Mouse (Mus musculus) thymus, adult 2 months (tissue): ENCODE results near the gene Nploc4. TPM values are rescaled to one million over a fixed set of nuclear protein-coding genes. Genes with fewer than 3 reads are reported as not detected.
"Not testable (repeated sequence)": the region's sequence is repeated elsewhere in the genome, so short reads cannot be mapped to it uniquely, and the experiment has no call there.

ENCODE experiments used
- DNase-seq: peaks from one replicate; pipeline ENCODE4 v3.0.0; 2021
- H3K27ac ChIP-seq: fragments of 200-500 bp; 2 replicates; pipeline ENCODE4 v1.5.1; 2012; ENCODE audit warnings: low read length, control low read depth; ENCODE audit not compliant: control insufficient read depth, insufficient read depth
- H3K27me3 ChIP-seq: fragments of 200-500 bp; 2 replicates; pipeline ENCODE4 v1.6.1; 2012; ENCODE audit warnings: mild to moderate bottlenecking, low read length, moderate library complexity, mixed read lengths; ENCODE audit not compliant: control insufficient read depth, insufficient read depth
- H3K36me3 ChIP-seq: fragments of 200-500 bp; 2 replicates; pipeline ENCODE4 v1.6.1; 2012; ENCODE audit warnings: mild to moderate bottlenecking, low read length, moderate library complexity; ENCODE audit not compliant: control insufficient read depth, insufficient read depth
- H3K4me1 ChIP-seq: fragments of 200-500 bp; replicated peaks from 2 replicates; pipeline ENCODE4 v1.6.1; 2012; ENCODE audit warnings: low read length; ENCODE audit not compliant: control insufficient read depth, insufficient read depth
- H3K4me3 ChIP-seq: fragments of 200-500 bp; 2 replicates; pipeline ENCODE4 v1.5.1; 2012; ENCODE audit warnings: mild to moderate bottlenecking, low read length, control low read depth, moderate library complexity; ENCODE audit not compliant: control insufficient read depth, insufficient read depth
- CTCF ChIP-seq: fragments of 200-500 bp; IDR thresholded peaks from 2 replicates; pipeline ENCODE4 v1.5.1; 2012; ENCODE audit warnings: mild to moderate bottlenecking, control low read depth, low read length, moderate library complexity, borderline replicate concordance; ENCODE audit not compliant: control insufficient read depth, poor library complexity, insufficient read depth; ENCODE audit errors: extremely low read depth
- POLR2A ChIP-seq: fragments of 200-500 bp; IDR thresholded peaks from 2 replicates; pipeline ENCODE4 v1.6.1; 2012; ENCODE audit warnings: mild to moderate bottlenecking, low read length, control low read depth, moderate library complexity; ENCODE audit not compliant: control insufficient read depth, poor library complexity, insufficient read depth; ENCODE audit errors: extremely low read depth
- WGBS: fragments of 180-500 bp; shearing (Covaris S2); methylation state at CpG from one replicate; pipeline ENCODE4 v1.1.7; 2018; 5-methylcytosine and 5-hydroxymethylcytosine counted together
- polyA plus RNA-seq: library from polyadenylated mRNA; depleted of rRNA; stranded (reverse); fragments of >200 nt; gene quantifications from 2 replicates; pipeline ENCODE4 v1.2.3, GENCODE M21; 2012

Gene Nploc4
- polyA plus RNA-seq, 1 experiment = 71.4 TPM

DNA sequence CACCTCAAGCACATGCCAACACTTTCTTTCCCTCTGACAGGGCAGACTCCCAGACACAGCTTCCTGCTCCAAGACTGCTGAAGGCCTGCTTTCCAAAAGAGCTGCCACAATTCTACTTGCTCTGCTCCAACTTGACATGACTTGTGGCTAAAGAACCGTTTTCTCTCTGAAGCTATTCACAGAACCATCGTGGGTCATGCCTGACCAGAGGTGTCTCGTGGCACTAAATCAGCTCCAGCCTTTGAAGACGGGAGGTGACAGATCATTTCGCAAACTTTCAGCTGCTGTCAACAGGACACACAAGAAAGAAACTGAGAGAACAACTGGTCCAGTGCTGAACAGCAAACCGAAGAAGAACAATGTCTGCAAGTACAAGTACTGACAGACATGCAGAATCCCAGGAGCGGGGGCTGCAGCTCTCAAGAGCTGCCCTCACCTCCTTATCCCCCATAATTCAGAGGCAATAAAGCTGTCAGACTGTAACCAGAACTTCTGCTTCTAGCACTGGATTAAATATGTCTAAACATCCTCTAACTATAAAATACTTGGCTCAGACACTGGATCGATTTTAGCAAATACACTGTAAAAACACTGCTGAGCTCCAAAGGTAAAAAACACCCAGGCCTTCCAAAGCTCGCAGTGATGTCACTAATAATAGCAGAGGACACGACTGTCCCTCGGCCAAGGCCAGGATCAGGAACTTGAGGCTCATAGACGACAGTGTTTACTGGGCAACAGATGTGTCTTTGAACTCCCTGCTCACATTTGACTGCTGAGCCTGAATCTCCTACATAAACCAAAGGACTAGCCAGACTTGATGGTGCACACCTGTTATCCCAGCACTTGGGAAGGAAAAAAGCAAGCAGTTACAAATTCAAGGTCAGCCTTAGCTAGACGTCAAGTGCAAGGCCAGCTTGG is 14.6 kb downstream of the Nploc4 start:
- WGBS = 75% methylated on average over 13 of the region's 13 CpGs
- no peaks in the 10 kb centered on the region for H3K4me1 ChIP-seq
- DNase-seq = no peak
- H3K27ac ChIP-seq = no peak overlapping the region
- H3K36me3 ChIP-seq = peaks cover 72% of the 10 kb centered on the region
- no peaks in the 10 kb centered on the region for H3K27me3 ChIP-seq
- H3K4me3 ChIP-seq = no peak overlapping the region
- no peak for TF ChIP-seq POLR2A
- TF ChIP-seq CTCF = no peak

GRCm38 (mm10) chr11:120418592-120418991 is 18.9 kb downstream of the Nploc4 start:
- Histone ChIP-seq H3K36me3 (peaks cover 71% of the 10 kb centered on the region), H3K27ac (no peak overlapping the region), H3K4me1 (no peaks in the 10 kb centered on the region), H3K27me3 (no peaks in the 10 kb centered on the region), H3K4me3 (no peak overlapping the region)
- WGBS = 83% methylated on average over 1 of the region's 1 CpGs
- TF ChIP-seq CTCF (no peak), POLR2A (no peak)
- no peak for DNase-seq

DNA sequence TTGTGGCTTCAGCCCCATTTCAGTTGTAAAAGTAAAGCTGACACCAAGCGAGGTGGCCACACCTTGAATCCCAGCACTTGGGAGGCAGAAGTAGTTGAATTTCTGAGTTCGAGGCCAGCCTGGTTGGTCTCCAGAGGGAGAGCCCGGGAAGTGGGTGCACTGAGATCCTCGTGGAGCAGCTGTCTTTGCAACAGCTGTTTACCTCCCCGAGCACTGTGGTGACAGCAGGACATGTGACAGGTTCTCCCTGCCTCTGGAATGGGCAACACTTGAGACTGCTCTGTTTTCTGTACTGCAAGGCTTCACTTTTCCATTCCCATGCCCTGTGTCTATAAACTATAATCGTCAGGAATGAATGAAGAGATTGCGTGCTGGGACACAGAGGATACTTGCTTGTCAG is 19.7 kb downstream of the Nploc4 start:
- TF ChIP-seq CTCF (no peak), POLR2A (no peak)
- WGBS = 94% methylated on average over 7 of the region's 7 CpGs
- Histone ChIP-seq H3K4me3 (no peak overlapping the region), H3K36me3 (peaks cover 75% of the 10 kb centered on the region), H3K4me1 (no peaks in the 10 kb centered on the region), H3K27ac (no peak overlapping the region), H3K27me3 (no peaks in the 10 kb centered on the region)
- no peak for DNase-seq

DNA sequence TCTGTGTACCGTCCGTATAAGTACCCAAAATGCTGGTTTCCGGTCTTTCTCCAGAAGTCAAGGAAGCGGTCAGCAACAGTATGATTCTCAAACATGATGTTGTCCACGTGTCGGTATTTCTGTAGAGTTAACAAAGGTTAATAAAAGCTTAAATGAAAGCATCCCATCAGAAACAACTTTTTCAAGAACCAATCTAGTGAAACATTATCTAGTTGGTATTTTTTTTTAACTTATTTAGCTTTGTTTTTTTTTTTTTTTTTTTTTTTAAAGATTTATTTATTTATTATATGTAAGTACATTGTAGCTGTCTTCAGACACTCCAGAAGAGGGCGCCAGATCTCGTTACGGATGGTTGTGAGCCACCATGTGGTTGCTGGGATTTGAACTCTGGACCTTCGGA is 23.9 kb downstream of the Nploc4 start:
- peaks cover 81% of the 10 kb centered on the region for H3K36me3 ChIP-seq
- 99% methylated on average over 7 of the region's 10 CpGs for WGBS
- DNase-seq = not testable (repeated sequence)

GRCm38 (mm10) chr11:120406445-120406844 is 31.1 kb downstream of the Nploc4 start:
- Histone ChIP-seq H3K36me3 (peaks cover 70% of the 10 kb centered on the region), H3K4me1 (no peaks in the 10 kb centered on the region), H3K4me3 (no peak overlapping the region), H3K27ac (no peak overlapping the region), H3K27me3 (no peaks in the 10 kb centered on the region)
- TF ChIP-seq POLR2A (no peak), CTCF (no peak)
- DNase-seq = no peak
- WGBS = 82% methylated on average over 1 of the region's 1 CpGs

More for the DNA sequence above, 23.9 kb downstream of the Nploc4 start:
- H3K4me1 ChIP-seq, H3K27me3 ChIP-seq, H3K27ac ChIP-seq, H3K4me3 ChIP-seq: not testable (repeated sequence)

DNA sequence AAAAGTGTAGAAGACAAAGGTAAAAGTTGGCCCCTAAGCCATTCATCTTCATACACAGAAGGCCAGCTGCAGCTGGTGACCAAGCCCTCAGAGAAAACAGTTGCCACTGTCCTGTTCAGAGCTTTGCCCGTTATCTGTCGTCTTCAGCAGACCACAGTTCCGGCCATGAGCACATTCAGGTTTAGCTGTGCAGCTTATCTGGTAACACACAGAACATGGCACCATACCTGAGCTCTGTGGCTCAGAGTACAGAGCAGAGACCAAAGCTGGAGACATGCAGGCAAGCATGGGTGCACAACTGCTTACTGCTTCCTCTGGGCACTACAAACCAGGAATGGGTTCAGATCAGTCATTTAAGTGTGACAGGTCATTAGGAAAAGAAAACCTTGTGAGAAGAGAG is 31.6 kb downstream of the Nploc4 start:
- Histone ChIP-seq H3K27ac (no peak overlapping the region), H3K4me3 (no peak overlapping the region), H3K27me3 (no peaks in the 10 kb centered on the region), H3K4me1 (no peaks in the 10 kb centered on the region), H3K36me3 (peaks cover 66% of the 10 kb centered on the region)
- TF ChIP-seq POLR2A = no peak
- TF ChIP-seq CTCF = no peak
- no peak for DNase-seq
- 92% methylated on average over 3 of the region's 3 CpGs for WGBS

GRCm38 (mm10) chr11:120404814-120405213 is 32.7 kb downstream of the Nploc4 start:
- Histone ChIP-seq H3K27me3 (no peaks in the 10 kb centered on the region), H3K36me3 (peaks cover 64% of the 10 kb centered on the region), H3K4me1 (no peaks in the 10 kb centered on the region), H3K27ac (no peak overlapping the region), H3K4me3 (no peak overlapping the region)
- 90% methylated on average over 1 of the region's 1 CpGs for WGBS
- DNase-seq = no peak
- no peak for TF ChIP-seq POLR2A
- no peak for TF ChIP-seq CTCF
